Mouse (Mus musculus) heart, embryonic 11.5 days (tissue): ENCODE data around the gene Wfdc3. TPM values are rescaled to one million over a fixed set of nuclear protein-coding genes. Genes with fewer than 3 reads are reported as not detected.
A peak's percentile ranks its signal among the peaks of the same experiment; 100 is the strongest.

ENCODE experiments used
- ATAC-seq: fragments of 200-750 bp; cut with Nextera tagmentation; replicated peaks from 2 replicates; pipeline ENCODE4 v1.8.0; 2017; ENCODE audit warnings: moderate library complexity; ENCODE audit not compliant: insufficient number of reproducible peaks, low FRiP score, low TSS enrichment
- H3K27ac ChIP-seq: fragments of 300-500 bp; sonication (generic); 2 replicates; pipeline ENCODE4 v1.5.1; 2014; ENCODE audit warnings: mild to moderate bottlenecking, low read depth, low read length
- H3K27me3 ChIP-seq: fragments of 300-500 bp; sonication (generic); 2 replicates; pipeline ENCODE4 v1.6.1; 2014; ENCODE audit warnings: mild to moderate bottlenecking, low read length, mixed read lengths; ENCODE audit not compliant: control insufficient read depth, insufficient read depth
- H3K36me3 ChIP-seq: fragments of 300-500 bp; sonication (generic); 2 replicates; pipeline ENCODE4 v1.6.1; 2014; ENCODE audit warnings: mild to moderate bottlenecking, low read length, moderate library complexity, mixed read lengths; ENCODE audit not compliant: control insufficient read depth, insufficient read depth
- H3K4me1 ChIP-seq: fragments of 300-500 bp; sonication (generic); 2 replicates; pipeline ENCODE4 v1.6.1; 2014; ENCODE audit warnings: low read length; ENCODE audit not compliant: control insufficient read depth, insufficient read depth
- H3K4me2 ChIP-seq: fragments of 300-500 bp; sonication (generic); 2 replicates; pipeline ENCODE4 v1.6.1; 2014; ENCODE audit warnings: mild to moderate bottlenecking, moderate library complexity
- H3K4me3 ChIP-seq: fragments of 300-500 bp; sonication (generic); 2 replicates; pipeline ENCODE4 v1.5.1; 2014; ENCODE audit warnings: low read depth, low read length
- H3K9ac ChIP-seq: fragments of 300-500 bp; sonication (generic); 2 replicates; pipeline ENCODE4 v1.6.1; 2014; ENCODE audit warnings: mild to moderate bottlenecking, low read depth, low read length, moderate library complexity
- H3K9me3 ChIP-seq: fragments of 300-500 bp; sonication (generic); replicated peaks from 2 replicates; pipeline ENCODE4 v1.6.1; 2016; ENCODE audit warnings: low read length; ENCODE audit not compliant: control insufficient read depth
- WGBS: fragments of 180-500 bp; shearing (Covaris S2); extraction: QIAGEN DNeasy Blood & Tissue Kit; methylation state at CpG from one replicate; pipeline ENCODE4 v1.1.7; 2014; ENCODE audit not compliant: insufficient replicate concordance; 5-methylcytosine and 5-hydroxymethylcytosine counted together
- polyA plus RNA-seq: library from polyadenylated mRNA; unstranded; fragments of >200 nt; fragmentation: Nextera tagmentation; extraction: Ambion mirVana; gene quantifications from 2 replicates; pipeline ENCODE4 v1.2.1, GENCODE M21; 2014

The Wfdc3 gene
- polyA plus RNA-seq, 1 experiment from 2014 or later: 0.19 TPM

- no peak for ATAC-seq
- Histone ChIP-seq H3K36me3 (no peaks in the 10 kb centered on the region), H3K4me3 (no peak overlapping the region), H3K9me3 (no peaks in the 10 kb centered on the region), H3K9ac (no peak overlapping the region), H3K27me3 (peaks cover 7% of the 10 kb centered on the region), H3K4me2 (no peak overlapping the region), H3K27ac (no peak overlapping the region), H3K4me1 (no peaks in the 10 kb centered on the region)
- WGBS: 67% methylated on average over 7 of the region's 7 CpGs
Measured at GRCm38 (mm10) chr2:164778809-164779208, 33.1 kb upstream of the Wfdc3 start.

- Histone ChIP-seq H3K4me1 (no peaks in the 10 kb centered on the region), H3K4me3 (no peak overlapping the region), H3K27me3 (peaks cover 7% of the 10 kb centered on the region), H3K4me2 (no peak overlapping the region), H3K9ac (no peak overlapping the region), H3K9me3 (no peaks in the 10 kb centered on the region), H3K36me3 (peaks cover under 1% of the 10 kb centered on the region; the same call in 1 of the 2 replicates), H3K27ac (no peak overlapping the region)
- no peak for ATAC-seq
- WGBS: 90% methylated on average over 11 of the region's 11 CpGs
Measured at GRCm38 (mm10) chr2:164778015-164778287, 32.2 kb upstream of the Wfdc3 start.

DNA sequence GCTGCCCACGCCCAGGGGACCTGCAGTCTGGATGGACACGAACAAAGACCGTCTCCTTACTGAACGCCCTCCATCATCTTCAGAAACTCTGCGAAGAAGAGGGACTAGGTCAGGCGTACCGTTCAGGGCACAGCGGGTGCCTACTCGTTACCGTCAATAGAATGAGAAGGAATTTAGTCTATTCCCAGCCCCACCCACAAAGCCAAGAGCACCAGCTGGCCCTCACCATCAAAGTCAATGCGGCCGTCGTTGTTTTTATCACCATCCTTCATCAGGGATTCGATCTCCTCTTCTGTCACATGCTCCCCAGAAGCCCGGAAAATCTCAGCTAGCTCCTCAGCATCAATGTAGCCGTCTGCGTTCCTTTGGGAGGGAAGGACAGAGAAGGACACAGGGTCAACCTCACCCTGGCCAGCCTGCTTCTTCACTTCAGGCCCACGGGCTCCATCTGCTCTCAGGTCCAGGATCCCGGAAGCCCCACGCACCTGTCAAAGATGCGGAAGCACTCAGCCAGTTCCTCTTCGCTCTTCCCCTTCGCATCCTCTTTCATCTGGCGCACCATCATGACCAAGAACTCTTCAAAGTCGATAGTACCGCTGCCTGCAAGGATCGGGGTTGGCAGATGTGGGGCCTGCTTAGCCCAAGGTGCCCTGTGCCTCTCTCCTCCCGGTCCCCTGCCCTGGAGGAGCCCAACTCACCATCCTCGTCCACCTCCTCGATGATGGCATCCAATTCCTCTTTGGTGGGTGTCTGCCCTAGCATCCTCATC is 31.7 kb upstream of the Wfdc3 start:
- peaks cover 2% of the 10 kb centered on the region; the same call in 1 of the 2 replicates for H3K36me3 ChIP-seq
- no peak overlapping the region for H3K4me2 ChIP-seq
- H3K27me3 ChIP-seq: peaks cover 7% of the 10 kb centered on the region
- no peaks in the 10 kb centered on the region for H3K4me1 ChIP-seq
- 77% methylated on average over 30 of the region's 30 CpGs for WGBS
- ATAC-seq: no peak
- H3K27ac ChIP-seq: no peak overlapping the region
- H3K4me3 ChIP-seq: no peak overlapping the region
- no peaks in the 10 kb centered on the region for H3K9me3 ChIP-seq
- H3K9ac ChIP-seq: no peak overlapping the region

DNA sequence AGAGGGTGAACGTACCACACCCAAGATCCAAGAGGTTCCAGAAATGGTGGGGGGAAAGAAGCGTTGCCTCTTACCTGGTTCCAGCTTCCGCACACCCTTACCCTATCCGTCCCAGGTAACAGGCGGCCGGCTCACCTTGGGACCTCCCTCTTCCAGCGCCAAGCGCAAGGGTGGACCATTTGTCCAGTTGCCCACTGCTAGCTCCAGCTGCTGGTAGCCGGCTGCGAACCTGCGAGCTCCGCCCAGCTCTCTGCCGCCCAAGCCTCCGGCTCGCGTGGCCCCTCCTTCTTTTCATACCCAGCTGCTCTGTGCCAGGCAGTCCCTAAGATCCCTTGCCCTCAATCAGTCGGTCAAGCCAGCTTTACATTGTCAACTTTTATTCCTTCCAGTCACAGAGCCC is 31.1 kb upstream of the Wfdc3 start:
- H3K27ac ChIP-seq: no peak overlapping the region
- WGBS: 56% methylated on average over 17 of the region's 17 CpGs
- no peak overlapping the region for H3K4me2 ChIP-seq
- H3K36me3 ChIP-seq: peaks cover 7% of the 10 kb centered on the region
- H3K9ac ChIP-seq: no peak overlapping the region
- no peak overlapping the region for H3K4me3 ChIP-seq
- H3K9me3 ChIP-seq: no peaks in the 10 kb centered on the region
- ATAC-seq: no peak
- peaks cover 3% of the 10 kb centered on the region for H3K4me1 ChIP-seq
- H3K27me3 ChIP-seq: peaks cover 7% of the 10 kb centered on the region

DNA sequence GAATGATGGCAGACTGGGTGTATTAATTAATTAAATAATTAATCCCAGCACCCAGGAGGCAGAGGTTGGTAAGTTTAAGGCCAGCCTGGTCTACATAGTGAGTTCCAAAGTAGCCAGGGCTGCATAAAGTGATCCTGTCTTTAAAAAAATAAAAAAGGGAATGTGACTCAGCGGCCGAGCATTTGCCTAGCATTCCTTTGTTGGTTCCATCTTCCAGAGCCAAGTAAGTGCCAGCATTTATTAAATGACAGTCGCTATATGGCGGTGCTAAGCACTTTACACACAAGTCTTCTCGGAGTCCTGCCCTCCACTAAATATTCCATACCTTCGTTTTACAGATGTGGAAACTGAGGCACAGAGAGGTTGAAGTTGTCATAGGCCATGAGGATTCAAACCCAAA is 30.4 kb upstream of the Wfdc3 start:
- peaks cover 7% of the 10 kb centered on the region for H3K27me3 ChIP-seq
- no peak overlapping the region for H3K4me3 ChIP-seq
- 80% methylated on average over 6 of the region's 6 CpGs for WGBS
- no peak overlapping the region for H3K9ac ChIP-seq
- H3K4me2 ChIP-seq: no peak overlapping the region
- H3K36me3 ChIP-seq: peaks cover 13% of the 10 kb centered on the region
- no peak for ATAC-seq
- H3K27ac ChIP-seq: no peak overlapping the region
- H3K9me3 ChIP-seq: no peaks in the 10 kb centered on the region
- H3K4me1 ChIP-seq: peaks cover 10% of the 10 kb centered on the region

DNA sequence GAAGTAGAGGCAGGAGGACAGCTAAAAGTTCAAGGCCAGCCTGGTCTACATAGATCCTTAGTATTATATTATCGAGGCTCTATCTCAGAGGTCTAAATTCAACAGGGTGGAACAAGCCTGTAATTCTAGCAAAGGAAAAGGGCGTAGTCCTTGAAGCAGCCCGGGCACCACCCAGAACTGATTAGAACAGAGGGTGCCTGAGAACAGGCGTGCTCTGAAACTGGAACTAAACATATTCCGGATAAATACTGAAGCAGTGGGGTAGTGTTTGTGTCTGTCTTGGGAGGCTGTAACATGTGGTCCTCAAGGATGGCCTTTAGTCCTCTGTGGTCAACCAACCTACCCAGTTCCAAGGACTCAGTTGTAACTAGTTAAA is 28.2 kb upstream of the Wfdc3 start:
- no peak for ATAC-seq
- no peak overlapping the region for H3K4me3 ChIP-seq
- H3K27ac ChIP-seq: no peak overlapping the region
- 69% methylated on average over 5 of the region's 5 CpGs for WGBS
- H3K4me1 ChIP-seq: peaks cover 20% of the 10 kb centered on the region
- peaks cover 7% of the 10 kb centered on the region for H3K27me3 ChIP-seq
- H3K9me3 ChIP-seq: no peaks in the 10 kb centered on the region
- H3K9ac ChIP-seq: no peak overlapping the region
- H3K36me3 ChIP-seq: peaks cover 13% of the 10 kb centered on the region
- no peak overlapping the region for H3K4me2 ChIP-seq

DNA sequence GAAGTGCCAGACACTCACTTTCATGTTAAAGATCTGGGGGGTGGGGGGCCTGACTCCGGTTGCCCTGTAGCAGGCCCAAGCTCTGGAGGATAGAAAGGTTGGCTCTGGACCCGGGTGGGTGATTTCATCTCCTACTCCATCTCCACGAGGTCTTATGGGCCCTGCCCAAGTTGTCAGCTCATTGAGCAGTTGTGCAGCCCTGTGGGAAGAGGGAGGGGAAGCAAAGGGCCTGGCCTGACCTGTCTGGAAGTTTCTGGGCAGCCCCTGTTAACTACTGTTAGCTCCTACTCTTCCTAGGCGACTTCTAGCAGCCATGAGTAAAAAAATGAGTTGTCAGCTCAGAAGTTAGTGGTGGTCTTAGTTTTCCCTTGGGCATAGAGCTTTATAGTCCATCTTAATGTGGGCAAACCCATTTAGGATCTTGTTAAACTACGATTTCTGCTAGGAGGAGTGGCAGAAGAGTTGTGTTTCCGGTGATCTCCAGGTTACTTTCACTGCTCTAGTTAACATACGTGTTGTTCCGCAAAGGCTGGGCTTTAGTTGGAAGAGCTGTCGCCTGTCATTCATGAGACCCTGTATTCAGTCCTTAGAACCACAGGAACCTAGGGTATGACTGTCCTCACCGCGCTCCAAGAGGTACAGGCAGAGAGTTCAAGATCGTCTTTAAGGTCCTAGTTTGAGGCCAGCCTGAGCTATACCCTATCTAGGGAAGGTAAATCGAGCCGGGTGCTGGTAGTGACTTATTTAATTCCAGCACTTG is 27.7 kb upstream of the Wfdc3 start:
- H3K9me3 ChIP-seq: no peaks in the 10 kb centered on the region
- H3K4me1 ChIP-seq: peaks cover 20% of the 10 kb centered on the region
- H3K27ac ChIP-seq: 0 out of 2 replicates have a peak overlapping the region, but pooled peaks have one; percentile 17
- H3K4me2 ChIP-seq: no peak overlapping the region
- WGBS: 73% methylated on average over 14 of the region's 14 CpGs
- H3K36me3 ChIP-seq: peaks cover 13% of the 10 kb centered on the region
- H3K27me3 ChIP-seq: peaks cover 7% of the 10 kb centered on the region
- no peak for ATAC-seq
- no peak overlapping the region for H3K9ac ChIP-seq
- H3K4me3 ChIP-seq: no peak overlapping the region

GRCm38 (mm10) chr2:164771123-164771522 is 25.4 kb upstream of the Wfdc3 start:
- Histone ChIP-seq H3K27ac (peak overlapping the region; percentile 50; the same call in 1 of the 2 replicates), H3K4me2 (peak overlapping the region; percentile 78), H3K4me1 (peaks cover 20% of the 10 kb centered on the region), H3K4me3 (peak overlapping the region; percentile 75), H3K9me3 (no peaks in the 10 kb centered on the region), H3K9ac (peak overlapping the region; percentile 86), H3K27me3 (no peaks in the 10 kb centered on the region), H3K36me3 (peaks cover 25% of the 10 kb centered on the region)
- 68% methylated on average over 8 of the region's 8 CpGs for WGBS
- no peak for ATAC-seq
